Mouse (Mus musculus) forebrain, embryonic 16.5 days (tissue): ENCODE results near the gene Nrip1. TPM values are rescaled to one million over a fixed set of nuclear protein-coding genes. Genes with fewer than 3 reads are reported as not detected.

ENCODE experiments used
- ATAC-seq: fragments of 200-750 bp; cut with Nextera tagmentation; 2 replicates; pipeline ENCODE4 v1.8.0; 2017; ENCODE audit warnings: mild to moderate bottlenecking, moderate library complexity
- H3K27ac ChIP-seq: fragments of 300-500 bp; sonication (generic); 2 replicates; pipeline ENCODE4 v1.5.1; 2014; ENCODE audit warnings: low read length, control low read depth
- H3K27me3 ChIP-seq: fragments of 300-500 bp; sonication (generic); replicated peaks from 2 replicates; pipeline ENCODE4 v1.6.1; 2014; ENCODE audit warnings: low read length; ENCODE audit not compliant: control insufficient read depth, insufficient read depth
- H3K36me3 ChIP-seq: fragments of 300-500 bp; sonication (generic); 2 replicates; pipeline ENCODE4 v1.6.1; 2014; ENCODE audit not compliant: control insufficient read depth, insufficient read depth
- H3K4me1 ChIP-seq: fragments of 300-500 bp; sonication (generic); replicated peaks from 2 replicates; pipeline ENCODE4 v1.6.1; 2014; ENCODE audit warnings: low read length; ENCODE audit not compliant: control insufficient read depth, insufficient read depth
- H3K4me2 ChIP-seq: fragments of 300-500 bp; sonication (generic); 2 replicates; pipeline ENCODE4 v1.6.1; 2014; ENCODE audit warnings: mild to moderate bottlenecking, low read length, control low read depth
- H3K4me3 ChIP-seq: fragments of 300-500 bp; sonication (generic); replicated peaks from 2 replicates; pipeline ENCODE4 v1.5.1; 2014; ENCODE audit warnings: mild to moderate bottlenecking, low read length, control low read depth
- H3K9ac ChIP-seq: fragments of 300-500 bp; sonication (generic); replicated peaks from 2 replicates; pipeline ENCODE4 v1.6.1; 2014; ENCODE audit warnings: low read depth, low read length, control low read depth
- H3K9me3 ChIP-seq: fragments of 300-500 bp; sonication (generic); 2 replicates; pipeline ENCODE4 v1.6.1; 2016; ENCODE audit warnings: low read length; ENCODE audit not compliant: control insufficient read depth
- WGBS: fragments of 180-500 bp; shearing (Covaris S2); extraction: QIAGEN DNeasy Blood & Tissue Kit; methylation state at CpG from one replicate; pipeline ENCODE4 v1.1.7; 2014; 5-methylcytosine and 5-hydroxymethylcytosine counted together
- polyA plus RNA-seq: library from polyadenylated mRNA; unstranded; fragments of >200 nt; fragmentation: Nextera tagmentation; extraction: Ambion mirVana; gene quantifications from 2 replicates; pipeline ENCODE4 v1.2.1, GENCODE M21; 2015

Nrip1 gene
- polyA plus RNA-seq, 1 experiment from 2014 or later, result 38.7 TPM

GRCm38 (mm10) chr16:76265301-76265700 is 108.3 kb downstream of the Nrip1 start:
- Histone ChIP-seq H3K9me3 (no peaks in the 10 kb centered on the region), H3K27ac (no peak overlapping the region), H3K4me3 (no peak overlapping the region), H3K36me3 (no peaks in the 10 kb centered on the region), H3K27me3 (no peaks in the 10 kb centered on the region), H3K9ac (no peak overlapping the region), H3K4me2 (no peak overlapping the region), H3K4me1 (no peaks in the 10 kb centered on the region)
- ATAC-seq, result no peak
- 66% methylated on average over 6 of the region's 6 CpGs for WGBS

GRCm38 (mm10) chr16:76263393-76263792 is 110.2 kb downstream of the Nrip1 start:
- H3K4me2 ChIP-seq, result no peak overlapping the region
- ATAC-seq, result no peak
- H3K27ac ChIP-seq, result no peak overlapping the region
- no peaks in the 10 kb centered on the region for H3K4me1 ChIP-seq
- no peaks in the 10 kb centered on the region for H3K9me3 ChIP-seq
- no peak overlapping the region for H3K9ac ChIP-seq
- H3K4me3 ChIP-seq, result no peak overlapping the region
- no peaks in the 10 kb centered on the region for H3K36me3 ChIP-seq
- H3K27me3 ChIP-seq, result no peaks in the 10 kb centered on the region
- 78% methylated on average over 3 of the region's 4 CpGs for WGBS

GRCm38 (mm10) chr16:76260296-76260695 is 113.3 kb downstream of the Nrip1 start:
- H3K27me3 ChIP-seq, result no peaks in the 10 kb centered on the region
- no peak for ATAC-seq
- H3K4me1 ChIP-seq, result no peaks in the 10 kb centered on the region
- no peak overlapping the region for H3K27ac ChIP-seq
- no peak overlapping the region for H3K4me3 ChIP-seq
- no peaks in the 10 kb centered on the region for H3K9me3 ChIP-seq
- H3K36me3 ChIP-seq, result no peaks in the 10 kb centered on the region
- WGBS, result 70% methylated on average over 6 of the region's 6 CpGs
- no peak overlapping the region for H3K4me2 ChIP-seq
- no peak overlapping the region for H3K9ac ChIP-seq

GRCm38 (mm10) chr16:76251826-76252225 is 121.8 kb downstream of the Nrip1 start:
- no peaks in the 10 kb centered on the region for H3K27me3 ChIP-seq
- WGBS, result 85% methylated on average over 10 of the region's 10 CpGs
- ATAC-seq, result no peak
- H3K4me2 ChIP-seq, result no peak overlapping the region
- H3K9me3 ChIP-seq, result no peaks in the 10 kb centered on the region
- H3K4me3 ChIP-seq, result no peak overlapping the region
- no peaks in the 10 kb centered on the region for H3K4me1 ChIP-seq
- H3K36me3 ChIP-seq, result no peaks in the 10 kb centered on the region
- H3K9ac ChIP-seq, result no peak overlapping the region
- no peak overlapping the region for H3K27ac ChIP-seq

- Histone ChIP-seq H3K4me1 (no peaks in the 10 kb centered on the region), H3K36me3 (no peaks in the 10 kb centered on the region), H3K27ac (no peak overlapping the region), H3K9ac (no peak overlapping the region), H3K4me2 (no peak overlapping the region), H3K9me3 (no peaks in the 10 kb centered on the region), H3K4me3 (no peak overlapping the region), H3K27me3 (no peaks in the 10 kb centered on the region)
- ATAC-seq, result no peak
- 87% methylated on average over 18 of the region's 18 CpGs for WGBS
Measured at GRCm38 (mm10) chr16:76249345-76250091, 124.1 kb downstream of the Nrip1 start.

- WGBS, result 92% methylated on average over 2 of the region's 2 CpGs
- Histone ChIP-seq H3K4me3 (no peak overlapping the region), H3K27ac (no peak overlapping the region), H3K9me3 (no peaks in the 10 kb centered on the region), H3K36me3 (no peaks in the 10 kb centered on the region), H3K4me2 (no peak overlapping the region), H3K4me1 (no peaks in the 10 kb centered on the region), H3K9ac (no peak overlapping the region), H3K27me3 (no peaks in the 10 kb centered on the region)
- no peak for ATAC-seq
Measured at GRCm38 (mm10) chr16:76242850-76243249, 130.8 kb downstream of the Nrip1 start.

GRCm38 (mm10) chr16:76241266-76241665 is 132.4 kb downstream of the Nrip1 start:
- WGBS, result 81% methylated on average over 4 of the region's 4 CpGs
- no peaks in the 10 kb centered on the region for H3K36me3 ChIP-seq

GRCm38 (mm10) chr16:76239353-76239752 is 134.3 kb downstream of the Nrip1 start:
- H3K4me3 ChIP-seq, result no peak overlapping the region
- no peak overlapping the region for H3K9ac ChIP-seq
- H3K36me3 ChIP-seq, result no peaks in the 10 kb centered on the region
- no peak overlapping the region for H3K4me2 ChIP-seq
- no peaks in the 10 kb centered on the region for H3K9me3 ChIP-seq
- H3K27ac ChIP-seq, result no peak overlapping the region
- 78% methylated on average over 8 of the region's 8 CpGs for WGBS
- H3K27me3 ChIP-seq, result no peaks in the 10 kb centered on the region
- ATAC-seq, result no peak
- no peaks in the 10 kb centered on the region for H3K4me1 ChIP-seq

More at GRCm38 (mm10) chr16:76241266-76241665, 132.4 kb downstream of the Nrip1 start:
- ATAC-seq, result no peak
- no peak overlapping the region for H3K27ac ChIP-seq
- no peaks in the 10 kb centered on the region for H3K4me1 ChIP-seq
- H3K9ac ChIP-seq, result no peak overlapping the region
- no peaks in the 10 kb centered on the region for H3K27me3 ChIP-seq
- H3K4me3 ChIP-seq, result no peak overlapping the region
- H3K9me3 ChIP-seq, result no peaks in the 10 kb centered on the region
- H3K4me2 ChIP-seq, result no peak overlapping the region

- ATAC-seq, result no peak
- Histone ChIP-seq H3K27me3 (no peaks in the 10 kb centered on the region), H3K27ac (no peak overlapping the region)
Measured at GRCm38 (mm10) chr16:76238784-76239183, 134.8 kb downstream of the Nrip1 start.

More at GRCm38 (mm10) chr16:76238784-76239183, 134.8 kb downstream of the Nrip1 start:
- WGBS, result 91% methylated on average over 4 of the region's 4 CpGs
- Histone ChIP-seq H3K4me3 (no peak overlapping the region), H3K4me2 (no peak overlapping the region), H3K36me3 (no peaks in the 10 kb centered on the region), H3K9ac (no peak overlapping the region), H3K4me1 (no peaks in the 10 kb centered on the region), H3K9me3 (no peaks in the 10 kb centered on the region)
